10 mouse cellular contexts compared by ENCODE assay signal in the genomic region with DNA sequence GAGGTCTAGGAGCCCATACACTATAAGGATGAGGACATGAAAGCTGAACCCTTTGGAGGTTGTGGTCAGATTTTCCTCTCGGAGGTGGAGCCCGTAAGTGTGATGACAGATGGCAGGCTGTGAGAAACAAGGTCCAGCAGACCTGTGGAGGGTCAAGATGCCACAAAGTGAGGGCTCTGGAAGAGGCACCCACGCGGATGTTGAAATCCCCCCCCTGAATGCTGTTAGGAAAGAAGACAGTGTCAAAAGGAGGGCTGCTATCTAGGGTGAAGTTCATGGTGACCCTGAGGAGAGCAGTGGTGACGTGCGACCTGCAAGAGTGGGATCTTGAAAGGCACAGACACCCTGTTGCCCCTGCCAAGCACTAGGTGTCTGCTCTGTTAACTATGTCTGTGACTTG.
"Had no signal": no experiment of that assay in that cellular context is flagged by ENCODE, and none has a peak within 500 bp of the region (broad histone marks: within the 10 kb centered on the region; RNA-seq: fewer than 3 reads in every experiment).

No protein-coding gene starts in this region.

- H3K4me2 ChIP-seq: liver, embryonic 11.5 days; liver, embryonic 15.5 days; midbrain, embryonic 11.5 days had no signal

- H3K27me3 ChIP-seq: liver, embryonic 15.5 days had no signal

- ATAC-seq: lung, postnatal 0 days; midbrain, embryonic 16.5 days had no signal

- DNase-seq: lung, adult 2 months; thymus, postnatal 36 days had no signal

- H3K4me1 ChIP-seq: liver, embryonic 15.5 days had no signal

- H3K27ac ChIP-seq: left cerebral cortex, adult 2 months; limb, embryonic 10.5 days; liver, embryonic 15.5 days; stomach, postnatal 0 days had no signal

- H3K36me3 ChIP-seq: limb, embryonic 10.5 days; liver, embryonic 15.5 days had no signal

- H3K4me3 ChIP-seq: left cerebral cortex, adult 2 months; limb, embryonic 10.5 days; liver, embryonic 15.5 days had no signal

- H3K9me3 ChIP-seq: limb, embryonic 10.5 days; liver, embryonic 15.5 days had no signal

- H3K9ac ChIP-seq: liver, embryonic 15.5 days had no signal
